Mouse (Mus musculus) lung, embryonic 15.5 days (tissue): Measurements from ENCODE around the gene Rasa1. TPM values are rescaled to one million over a fixed set of nuclear protein-coding genes. Genes with fewer than 3 reads are reported as not detected.

Experiments used
- ATAC-seq: fragments of 200-750 bp; cut with Nextera tagmentation; 2 replicates; pipeline ENCODE4 v1.8.0; 2017; ENCODE audit warnings: moderate number of reproducible peaks, borderline replicate concordance; ENCODE audit not compliant: low FRiP score, low TSS enrichment; ENCODE audit errors: extremely low read depth
- H3K27ac ChIP-seq: fragments of 300-500 bp; sonication (generic); 2 replicates; pipeline ENCODE4 v1.5.1; 2015; ENCODE audit warnings: moderate library complexity, mild to moderate bottlenecking, inconsistent platforms
- H3K27me3 ChIP-seq: fragments of 300-500 bp; sonication (generic); 2 replicates; pipeline ENCODE4 v1.6.1; 2015; ENCODE audit warnings: inconsistent platforms
- H3K36me3 ChIP-seq: fragments of 300-500 bp; sonication (generic); 2 replicates; pipeline ENCODE4 v1.6.1; 2015; ENCODE audit warnings: inconsistent platforms
- H3K4me1 ChIP-seq: fragments of 300-500 bp; sonication (generic); 2 replicates; pipeline ENCODE4 v1.6.1; 2015; ENCODE audit warnings: inconsistent platforms
- H3K4me2 ChIP-seq: fragments of 300-500 bp; sonication (generic); 2 replicates; pipeline ENCODE4 v1.6.1; 2015; ENCODE audit warnings: inconsistent platforms, mild to moderate bottlenecking, moderate library complexity
- H3K4me3 ChIP-seq: fragments of 300-500 bp; sonication (generic); 2 replicates; pipeline ENCODE4 v1.5.1; 2015; ENCODE audit warnings: mild to moderate bottlenecking, inconsistent platforms
- H3K9ac ChIP-seq: fragments of 300-500 bp; sonication (generic); 2 replicates; pipeline ENCODE4 v1.6.1; 2015; ENCODE audit warnings: inconsistent platforms
- H3K9me3 ChIP-seq: fragments of 300-500 bp; sonication (generic); 2 replicates; pipeline ENCODE4 v1.6.1; 2016; ENCODE audit warnings: inconsistent platforms
- WGBS: fragments of 180-500 bp; shearing (Covaris S2); methylation state at CpG from one replicate; pipeline ENCODE4 v1.1.7; 2015; 5-methylcytosine and 5-hydroxymethylcytosine counted together
- polyA plus RNA-seq: library from polyadenylated mRNA; unstranded; fragments of >200 nt; fragmentation: Nextera tagmentation; extraction: Ambion mirVana; gene quantifications from 2 replicates; pipeline ENCODE4 v1.2.1, GENCODE M21; 2015

Rasa1 gene
- polyA plus RNA-seq, 1 experiment from 2014 or later, result 45.8 TPM

GRCm38 (mm10) chr13:85238760-85239159 lies 50.2 kb downstream of the Rasa1 start:
- Histone ChIP-seq H3K4me1 (no peaks in the 10 kb centered on the region), H3K4me2 (no peak overlapping the region), H3K36me3 (no peaks in the 10 kb centered on the region), H3K27ac (no peak overlapping the region), H3K9ac (no peak overlapping the region), H3K4me3 (no peak overlapping the region), H3K27me3 (no peaks in the 10 kb centered on the region), H3K9me3 (no peaks in the 10 kb centered on the region)
- 82% methylated on average over 7 of the region's 7 CpGs for WGBS
- ATAC-seq, result no peak

GRCm38 (mm10) chr13:85218656-85219055 lies 70.3 kb downstream of the Rasa1 start:
- 68% methylated on average over 4 of the region's 4 CpGs for WGBS
- Histone ChIP-seq H3K36me3 (peaks cover 31% of the 10 kb centered on the region), H3K9me3 (no peaks in the 10 kb centered on the region), H3K4me1 (no peaks in the 10 kb centered on the region), H3K9ac (no peak overlapping the region), H3K27ac (no peak overlapping the region), H3K4me2 (no peak overlapping the region), H3K27me3 (no peaks in the 10 kb centered on the region), H3K4me3 (no peak overlapping the region)
- ATAC-seq, result no peak

GRCm38 (mm10) chr13:85210353-85210752 lies 78.6 kb downstream of the Rasa1 start:
- Histone ChIP-seq H3K9ac (no peak overlapping the region), H3K9me3 (no peaks in the 10 kb centered on the region), H3K4me2 (no peak overlapping the region), H3K27ac (no peak overlapping the region), H3K4me3 (no peak overlapping the region), H3K4me1 (no peaks in the 10 kb centered on the region), H3K36me3 (peaks cover 19% of the 10 kb centered on the region), H3K27me3 (no peaks in the 10 kb centered on the region)
- WGBS, result 63% methylated on average over 1 of the region's 1 CpGs
- ATAC-seq, result no peak

- H3K36me3 ChIP-seq, result peaks cover 18% of the 10 kb centered on the region
- H3K9ac ChIP-seq, result no peak overlapping the region
- WGBS, result 93% methylated on average over 6 of the region's 6 CpGs
- no peaks in the 10 kb centered on the region for H3K9me3 ChIP-seq
- no peak overlapping the region for H3K27ac ChIP-seq
- H3K27me3 ChIP-seq, result no peaks in the 10 kb centered on the region
- no peak overlapping the region for H3K4me3 ChIP-seq
- H3K4me2 ChIP-seq, result no peak overlapping the region
- no peak for ATAC-seq
- H3K4me1 ChIP-seq, result no peaks in the 10 kb centered on the region
Observed at GRCm38 (mm10) chr13:85208656-85209055, 80.3 kb downstream of the Rasa1 start.

GRCm38 (mm10) chr13:85207493-85207892 lies 81.4 kb downstream of the Rasa1 start:
- Histone ChIP-seq H3K27me3 (no peaks in the 10 kb centered on the region), H3K36me3 (peaks cover 18% of the 10 kb centered on the region), H3K9ac (no peak overlapping the region), H3K4me2 (no peak overlapping the region), H3K4me3 (no peak overlapping the region), H3K4me1 (no peaks in the 10 kb centered on the region), H3K27ac (no peak overlapping the region), H3K9me3 (no peaks in the 10 kb centered on the region)
- 58% methylated on average over 2 of the region's 2 CpGs for WGBS
- no peak for ATAC-seq

- Histone ChIP-seq H3K27ac (no peak overlapping the region), H3K27me3 (no peaks in the 10 kb centered on the region), H3K4me3 (no peak overlapping the region), H3K36me3 (peaks cover 22% of the 10 kb centered on the region), H3K9ac (no peak overlapping the region), H3K4me2 (no peak overlapping the region), H3K4me1 (0 out of 2 replicates have a peak, but pooled peaks cover 8% of the 10 kb centered on the region), H3K9me3 (no peaks in the 10 kb centered on the region)
- WGBS, result 97% methylated on average over 2 of the region's 2 CpGs
- ATAC-seq, result no peak
Observed at GRCm38 (mm10) chr13:85191253-85191652, 97.7 kb downstream of the Rasa1 start.

GRCm38 (mm10) chr13:85189644-85190121 lies 99.2 kb downstream of the Rasa1 start:
- peak overlapping the region; percentile 85 for H3K4me3 ChIP-seq
- H3K4me2 ChIP-seq, result peak overlapping the region; percentile 65
- peaks cover 22% of the 10 kb centered on the region for H3K36me3 ChIP-seq
- H3K9ac ChIP-seq, result peak overlapping the region; percentile 87
- H3K27me3 ChIP-seq, result no peaks in the 10 kb centered on the region
- under 1% methylated on average over 17 of the region's 17 CpGs for WGBS
- H3K27ac ChIP-seq, result peak overlapping the region; percentile 84
- no peaks in the 10 kb centered on the region for H3K9me3 ChIP-seq
- ATAC-seq, result peak; percentile 75
- 0 out of 2 replicates have a peak, but pooled peaks cover 8% of the 10 kb centered on the region for H3K4me1 ChIP-seq

- peak; percentile 98 for ATAC-seq
- WGBS, result 1% methylated on average over 44 of the region's 44 CpGs
- H3K9me3 ChIP-seq, result no peaks in the 10 kb centered on the region
Observed at GRCm38 (mm10) chr13:85188903-85189643, 99.9 kb downstream of the Rasa1 start, which contains the start of gene Ccnh. Gene Ccnh, plus strand, starts transcription at chr13:85189408.

More at GRCm38 (mm10) chr13:85188903-85189643, 99.9 kb downstream of the Rasa1 start, which contains the start of gene Ccnh:
- Histone ChIP-seq H3K4me3 (peak within 1 kb of the TSS; percentile 85), H3K4me1 (0 out of 2 replicates have a peak, but pooled peaks cover 8% of the 10 kb centered on the region), H3K36me3 (peaks cover 22% of the 10 kb centered on the region), H3K27ac (peak within 1 kb of the TSS; percentile 84), H3K9ac (peak within 1 kb of the TSS; percentile 87), H3K4me2 (peak within 1 kb of the TSS; percentile 65), H3K27me3 (no peaks in the 10 kb centered on the region)

Other genes starting within 250 kb of the Rasa1 start
- 78.0 and 78.9 TPM in 2 replicates for gene Ccnh, start 99.7 kb downstream of the Rasa1 start, polyA plus RNA-seq